Mouse (Mus musculus) ES-Bruce4 (cell line): Measurements from ENCODE around the gene Ankrd33b.

Source experiments
- CTCF ChIP-seq: IDR thresholded peaks from one replicate; pipeline ENCODE4 v1.8.1; 2011; ENCODE audit warnings: low read depth, low read length
- EP300 ChIP-seq: IDR thresholded peaks from 2 replicates; pipeline ENCODE4 v1.6.1; 2011; ENCODE audit warnings: low read depth, low read length; ENCODE audit not compliant: insufficient read depth

- TF ChIP-seq CTCF (no peak), EP300 (no peak)
These were observed 85.7 kb downstream of the Ankrd33b start for GRCm38 (mm10) chr15:31281830-31282229.
